Mouse (Mus musculus) ES-E14 (cell line): Measurements from ENCODE around the gene Tap2.

Experiments used
- HCFC1 ChIP-seq: IDR thresholded peaks from 2 replicates; pipeline ENCODE4 v1.6.1; 2012; ENCODE audit warnings: low read length, inconsistent platforms, borderline replicate concordance; ENCODE audit not compliant: insufficient read depth
- ZC3H11A ChIP-seq: IDR thresholded peaks from 2 replicates; pipeline ENCODE4 v1.6.1; 2012; ENCODE audit warnings: low read depth, mild to moderate bottlenecking, inconsistent platforms, low read length, borderline replicate concordance
- ZNF384 ChIP-seq: IDR thresholded peaks from 2 replicates; pipeline ENCODE4 v1.6.1; 2012; ENCODE audit warnings: low read depth, low read length, inconsistent platforms

GRCm38 (mm10) chr17:34217216-34217928 is 14.0 kb downstream of the Tap2 start:
- no peak for TF ChIP-seq ZC3H11A
- TF ChIP-seq HCFC1, result no peak
- no peak for TF ChIP-seq ZNF384
